Mouse (Mus musculus): ENCODE data around the gene Aamp.

The Aamp gene

GRCm38 (mm10) chr1:74300347-74301110, 16.0 kb upstream of the Aamp start:
- DNase-seq: no peak

- DNase-seq: no peak
These were observed 14.5 kb upstream of the Aamp start for GRCm38 (mm10) chr1:74298996-74299395.

DNA sequence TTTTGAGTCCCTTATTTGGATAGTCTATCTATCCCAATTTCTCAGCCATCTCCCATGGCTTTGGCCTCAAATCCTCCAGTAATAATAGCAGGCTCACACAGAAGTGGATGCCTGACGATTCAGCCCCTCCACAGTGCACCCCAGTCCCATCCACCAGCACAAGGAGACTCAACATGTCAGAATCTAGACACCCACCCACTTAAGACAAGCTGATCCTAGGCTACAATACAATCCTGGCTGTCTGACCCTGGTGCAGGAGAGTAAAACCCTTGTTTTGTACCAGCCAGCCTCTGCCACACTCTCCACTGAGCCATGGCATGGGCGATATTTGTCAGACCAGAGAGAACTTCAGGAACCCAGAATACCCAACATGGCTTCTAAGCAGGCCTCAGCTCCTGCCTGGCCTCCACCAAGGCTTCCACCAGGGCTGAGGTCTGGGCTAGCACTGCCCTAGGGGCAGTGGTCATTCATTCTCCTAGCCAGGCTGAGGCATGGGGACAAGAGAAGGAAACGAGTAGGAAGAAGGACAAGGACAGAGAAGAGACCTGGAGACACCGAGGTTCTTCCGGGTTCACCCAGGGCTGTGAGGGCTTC, 13.7 kb upstream of the Aamp start:
- no peak for DNase-seq

GRCm38 (mm10) chr1:74297269-74297668, 12.7 kb upstream of the Aamp start:
- DNase-seq: no peak

DNA sequence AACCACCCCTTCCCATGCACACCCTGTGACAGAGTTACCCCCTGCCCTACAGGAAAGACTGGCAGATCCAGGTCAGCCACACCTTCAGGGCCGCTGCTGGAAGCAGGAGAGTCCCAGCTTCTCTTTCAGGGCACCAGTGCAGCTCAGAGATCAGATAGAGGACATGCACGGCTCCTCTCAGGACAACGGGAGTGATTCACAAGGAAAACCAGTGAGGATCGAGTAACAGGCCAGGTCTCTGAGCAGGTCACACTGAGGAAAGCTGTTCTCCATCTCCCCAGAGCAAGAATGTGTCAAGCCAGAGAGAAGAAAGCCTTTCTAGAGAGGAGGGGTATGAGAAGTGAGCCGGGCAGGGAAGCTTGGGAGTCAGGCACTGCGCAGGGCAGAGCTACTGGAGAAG, 11.9 kb upstream of the Aamp start:
- DNase-seq: no peak

GRCm38 (mm10) chr1:74295456-74296171, 11.1 kb upstream of the Aamp start:
- DNase-seq: no peak

- no peak for DNase-seq
These were observed 10.4 kb upstream of the Aamp start for GRCm38 (mm10) chr1:74294733-74295455.

DNA sequence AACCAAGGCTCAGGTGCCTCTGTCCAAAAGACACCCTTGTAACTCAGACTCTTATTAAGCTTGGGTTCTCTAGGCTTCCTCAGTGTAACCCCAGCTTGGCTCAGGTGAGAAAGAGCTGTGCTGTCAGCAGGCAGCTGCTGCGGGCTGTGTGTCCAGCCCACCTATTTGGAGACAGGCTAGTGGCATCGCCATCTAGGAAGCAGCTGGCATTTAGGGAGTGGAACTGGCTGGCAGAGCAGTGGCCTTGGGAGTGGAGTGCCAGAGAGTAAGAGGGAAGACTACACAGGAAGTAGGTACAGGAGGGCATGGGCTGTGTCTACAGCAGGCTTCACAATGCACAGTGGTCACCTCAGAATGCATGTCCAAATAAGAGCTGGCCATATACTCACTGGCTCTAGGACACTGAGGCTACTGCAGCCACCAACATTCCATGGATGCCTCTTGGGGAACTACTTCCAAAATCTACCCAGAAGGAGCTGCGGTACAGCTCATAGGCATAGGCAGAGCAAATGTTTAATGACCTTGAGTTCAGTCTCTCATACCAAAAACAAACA, 9.6 kb upstream of the Aamp start:
- no peak for DNase-seq

DNA sequence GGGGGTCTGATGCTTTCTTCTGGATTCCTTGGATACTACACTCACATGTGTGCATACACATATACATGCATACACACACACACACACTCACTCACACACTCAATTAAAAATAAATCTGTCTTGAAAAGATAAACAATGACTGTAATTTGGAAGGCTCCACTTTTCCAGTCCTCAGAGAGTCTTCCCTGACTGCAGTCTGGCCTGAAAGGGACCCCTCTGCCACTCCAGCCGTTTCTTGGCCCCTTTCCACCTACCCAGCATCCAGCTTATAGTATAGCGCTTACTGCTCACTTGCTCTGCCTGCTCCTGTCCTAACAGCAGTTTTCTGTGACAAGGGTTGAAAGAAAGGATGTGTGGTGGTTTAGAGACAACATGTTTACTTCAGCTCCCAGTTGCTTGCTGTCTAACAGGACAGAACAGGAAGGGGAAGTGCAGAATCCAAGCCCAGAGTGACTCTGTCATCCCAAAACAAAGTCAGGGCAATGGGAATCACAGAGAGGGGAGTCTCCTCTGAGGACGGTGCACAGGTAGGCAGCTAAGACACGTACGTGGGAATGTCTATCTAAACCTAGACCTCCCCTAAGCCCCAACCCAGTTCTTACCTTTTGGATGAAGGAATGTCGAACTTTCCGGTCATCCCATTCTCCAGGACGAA, 8.9 kb upstream of the Aamp start:
- DNase-seq: no peak

- DNase-seq: no peak
These were observed 7.9 kb upstream of the Aamp start for GRCm38 (mm10) chr1:74292331-74293020.

DNA sequence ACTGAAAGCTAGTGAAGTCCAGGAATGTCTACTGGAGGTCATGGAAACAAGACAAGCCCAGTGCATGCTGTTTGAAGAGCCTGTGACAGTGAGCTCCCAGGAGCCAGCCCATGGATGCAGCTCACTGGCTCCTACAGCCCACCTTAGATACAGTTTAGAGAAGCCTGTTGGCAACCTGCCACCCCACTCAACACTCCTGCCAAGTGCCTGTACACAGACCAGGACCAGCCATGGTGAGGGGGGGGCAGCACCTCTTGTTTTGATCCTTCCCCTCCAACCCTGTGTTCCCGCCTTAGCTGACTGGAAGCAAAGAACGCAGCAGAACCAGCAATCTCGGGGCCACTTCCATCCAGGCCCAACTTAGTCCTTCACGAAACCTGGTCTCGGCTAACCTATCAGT, 5.6 kb upstream of the Aamp start:
- no peak for DNase-seq

DNA sequence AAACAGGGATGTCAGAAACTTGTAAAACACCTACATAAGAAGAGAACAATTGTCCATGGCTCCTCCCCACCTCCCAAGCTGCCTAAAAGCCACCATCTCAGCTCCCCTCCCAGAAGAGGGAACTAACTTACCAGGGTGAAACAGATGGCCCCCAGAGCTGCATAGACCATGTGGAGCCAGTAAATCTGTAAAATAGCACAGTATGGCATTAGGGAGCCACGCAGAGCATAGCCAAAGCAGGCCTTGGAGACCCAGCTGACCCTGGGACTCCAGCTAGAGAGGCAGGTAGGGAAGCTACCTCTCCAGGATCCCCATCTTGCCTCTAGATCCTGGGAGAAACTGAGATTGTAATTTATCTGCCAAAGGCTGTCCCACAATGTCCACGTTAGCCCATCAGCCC, 5.2 kb upstream of the Aamp start:
- DNase-seq: no peak

DNA sequence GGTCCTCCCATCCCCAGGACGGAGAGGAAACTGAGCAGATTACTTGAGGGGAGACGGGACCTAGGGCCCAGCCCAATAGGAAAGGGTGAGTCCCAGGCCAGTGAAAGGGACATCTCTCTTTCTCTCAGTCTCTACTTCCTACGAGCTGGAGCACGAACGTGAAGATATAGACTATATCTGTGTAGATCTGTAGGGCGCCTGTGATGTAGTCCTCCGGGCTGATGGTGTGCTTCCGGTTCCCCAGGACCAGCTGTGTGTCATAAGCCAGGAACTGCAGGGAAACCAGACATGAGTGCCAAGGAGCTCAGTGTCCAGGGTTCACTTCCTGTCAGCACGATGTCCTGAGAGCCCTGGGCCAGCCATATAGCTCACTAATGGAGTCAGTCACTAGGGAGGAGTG, 4.7 kb upstream of the Aamp start:
- DNase-seq: no peak

DNA sequence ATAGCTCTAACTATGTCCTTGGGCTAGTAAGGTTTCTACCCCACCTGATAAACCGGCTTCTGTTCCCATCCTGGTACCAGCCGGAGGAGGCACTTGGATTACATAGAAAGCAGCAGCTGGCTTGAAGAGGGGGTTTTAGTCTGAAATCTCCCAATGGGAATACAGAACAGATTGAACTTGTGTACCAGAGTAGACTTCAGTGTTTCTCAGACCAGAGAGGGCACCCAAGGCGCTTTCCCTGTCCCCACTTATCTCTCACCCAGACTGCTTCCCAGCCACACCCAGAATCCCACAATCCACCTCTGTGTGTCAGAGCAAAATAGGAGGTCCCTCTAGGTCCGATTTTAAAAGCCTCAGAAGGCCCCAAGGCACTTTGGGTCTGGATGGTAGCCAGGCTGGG, 3.8 kb upstream of the Aamp start:
- no peak for DNase-seq

GRCm38 (mm10) chr1:74286869-74287607, 2.5 kb upstream of the Aamp start:
- DNase-seq: peak; percentile 25

GRCm38 (mm10) chr1:74285212-74286010, 873 bp upstream of the Aamp start:
- DNase-seq: peak; percentile 21

DNA sequence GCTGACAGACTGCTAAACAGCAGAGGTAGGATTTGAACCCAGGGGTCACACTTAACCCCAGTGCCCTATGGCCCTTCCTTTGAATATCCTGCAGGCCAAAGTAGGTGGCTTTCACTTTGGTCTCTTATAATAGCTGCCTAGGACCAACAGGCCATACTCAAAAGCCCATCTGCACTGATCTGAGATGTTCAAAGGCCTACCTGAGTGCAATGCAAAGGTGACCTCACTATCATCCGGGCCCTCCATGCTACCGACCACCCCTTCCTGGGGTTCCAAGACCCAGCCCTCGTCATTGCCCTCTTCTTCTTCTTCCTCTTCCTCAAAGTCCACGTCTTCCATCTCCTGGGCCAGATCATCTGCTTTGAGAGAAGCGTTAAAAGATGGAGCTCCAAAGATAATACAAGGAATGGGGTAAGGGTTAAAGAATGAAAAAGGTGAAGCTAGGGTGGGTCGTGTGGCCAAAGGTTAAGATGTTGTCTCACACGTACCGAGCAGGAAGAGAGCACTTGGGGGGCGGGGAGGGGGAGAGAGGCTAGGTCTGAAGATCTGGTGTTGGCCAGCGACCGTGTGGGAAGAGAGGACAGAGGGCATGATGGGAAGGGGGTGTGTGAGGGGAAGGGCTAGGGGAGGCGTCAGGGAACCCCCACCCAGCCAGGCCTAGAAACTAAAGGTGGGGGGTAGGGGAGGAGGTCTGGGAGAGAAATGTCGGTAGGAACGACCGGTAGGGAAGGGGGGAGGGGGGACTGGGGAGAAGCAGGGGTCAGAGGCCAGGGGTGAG, 663 bp downstream of the Aamp start:
- DNase-seq: peak; percentile 71

DNA sequence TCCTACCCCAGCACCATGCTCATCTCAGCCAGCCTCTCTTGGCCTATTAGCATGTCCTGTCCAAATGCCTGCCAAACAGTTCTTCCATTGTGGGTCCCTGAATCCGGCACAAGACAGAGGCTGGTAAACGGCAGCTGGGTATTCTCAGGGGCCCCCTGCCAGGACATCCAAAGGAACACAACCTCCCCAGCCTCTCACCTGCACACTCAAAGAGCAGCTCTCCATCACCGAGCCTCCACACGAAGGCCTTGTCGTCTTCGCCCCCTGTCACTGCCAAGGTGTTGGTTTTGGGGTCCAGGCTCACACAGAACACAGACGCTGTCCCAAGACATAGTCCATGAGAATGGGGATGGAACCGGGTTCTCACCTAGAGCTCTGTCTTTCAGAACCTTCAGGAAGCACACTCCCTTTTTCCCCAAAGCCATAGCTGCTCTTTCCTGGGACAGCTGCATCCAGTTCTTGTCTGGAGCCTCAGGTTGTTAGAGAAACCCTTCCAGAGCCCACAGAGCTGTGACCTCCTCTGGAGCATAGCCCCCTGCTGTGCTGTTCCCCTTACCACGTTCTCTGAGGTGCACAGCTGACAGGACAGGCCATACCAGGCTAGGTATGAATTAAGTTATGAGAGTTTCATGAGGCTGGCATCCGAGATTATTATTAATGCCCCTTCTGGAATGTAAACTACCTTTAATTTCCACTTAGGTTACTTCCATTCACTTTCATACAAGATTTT, 1.5 kb downstream of the Aamp start:
- no peak for DNase-seq

DNA sequence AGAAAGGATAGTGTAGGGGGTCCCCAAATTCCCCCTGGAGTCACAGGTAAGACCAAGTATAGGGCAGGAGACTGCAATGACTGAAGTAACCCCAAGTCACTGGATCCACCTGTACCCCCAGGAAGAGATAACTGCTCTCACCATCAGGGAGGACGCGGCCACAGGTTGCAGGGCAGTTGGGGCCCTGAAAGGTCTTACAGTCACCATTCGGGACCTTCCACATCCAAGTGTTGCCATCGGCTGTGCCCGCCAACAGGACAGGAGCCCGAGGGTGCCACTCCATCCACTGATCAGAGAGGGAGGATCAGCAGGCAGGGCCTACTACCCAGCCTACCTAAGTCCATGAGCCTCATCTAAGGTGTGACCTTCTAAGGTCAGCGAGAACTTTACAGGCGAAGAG, 2.7 kb downstream of the Aamp start:
- no peak for DNase-seq
